Mouse (Mus musculus): Measurements from ENCODE around the gene Paxip1. TPM values are rescaled to one million over a fixed set of nuclear protein-coding genes. Genes with fewer than 3 reads are reported as not detected.

Gene Paxip1
- polyA plus RNA-seq (2016; fragmentation: Nextera tagmentation; extraction: Ambion mirVana): 39.1 and 42.2 TPM in 2 replicates

- ATAC-seq (ENCODE audit: low FRiP score): peak; percentile 98
- no peaks in the 10 kb centered on the region for H3K9me3 ChIP-seq (replicated peaks)
- WGBS: under 1% methylated on average over 72 of the region's 73 CpGs
Observed at GRCm38 (mm10) chr5:27791303-27792172, at the start of gene Paxip1. Paxip1 (minus strand) TSS chr5:27791691.

GRCm38 (mm10) chr5:27838061-27838460 lies 46.6 kb upstream of the Paxip1 start:
- no peak overlapping the region for H3K4me2 ChIP-seq (replicated peaks)
- WGBS: 68% methylated on average over 4 of the region's 4 CpGs

More at GRCm38 (mm10) chr5:27791303-27792172, at the start of gene Paxip1:
- peak within 1 kb of the TSS; percentile 71 for H3K4me2 ChIP-seq (replicated peaks)
- no peaks in the 10 kb centered on the region for H3K27me3 ChIP-seq
- H3K9ac ChIP-seq: peak within 1 kb of the TSS; percentile 87
- H3K36me3 ChIP-seq: peaks cover 16% of the 10 kb centered on the region
- peak within 1 kb of the TSS; percentile 77 for H3K4me3 ChIP-seq
- H3K4me1 ChIP-seq: peaks cover 25% of the 10 kb centered on the region
- H3K27ac ChIP-seq: peak within 1 kb of the TSS; percentile 95

GRCm38 (mm10) chr5:27835096-27835495 lies 43.6 kb upstream of the Paxip1 start:
- Histone ChIP-seq H3K9me3 (replicated peaks) (no peaks in the 10 kb centered on the region), H3K4me1 (no peaks in the 10 kb centered on the region), H3K4me2 (replicated peaks) (no peak overlapping the region), H3K36me3 (no peaks in the 10 kb centered on the region), H3K4me3 (no peak overlapping the region), H3K9ac (no peak overlapping the region), H3K27ac (no peak overlapping the region), H3K27me3 (no peaks in the 10 kb centered on the region)
- 92% methylated on average over 2 of the region's 2 CpGs for WGBS
- ATAC-seq (ENCODE audit: low FRiP score): no peak

More at GRCm38 (mm10) chr5:27838061-27838460, 46.6 kb upstream of the Paxip1 start:
- H3K9me3 ChIP-seq (replicated peaks): no peaks in the 10 kb centered on the region
- peaks cover 25% of the 10 kb centered on the region for H3K27me3 ChIP-seq
- peaks cover 8% of the 10 kb centered on the region for H3K4me1 ChIP-seq
- no peak overlapping the region for H3K9ac ChIP-seq
- H3K36me3 ChIP-seq: no peaks in the 10 kb centered on the region
- H3K27ac ChIP-seq: no peak overlapping the region
- no peak overlapping the region for H3K4me3 ChIP-seq
- ATAC-seq (ENCODE audit: low FRiP score): no peak

- no peak overlapping the region for H3K9ac ChIP-seq
- no peaks in the 10 kb centered on the region for H3K27me3 ChIP-seq
- no peaks in the 10 kb centered on the region for H3K4me1 ChIP-seq
- no peak overlapping the region for H3K4me2 ChIP-seq (replicated peaks)
- H3K9me3 ChIP-seq (replicated peaks): no peaks in the 10 kb centered on the region
- H3K27ac ChIP-seq: no peak overlapping the region
- H3K4me3 ChIP-seq: no peak overlapping the region
- no peaks in the 10 kb centered on the region for H3K36me3 ChIP-seq
- ATAC-seq (ENCODE audit: low FRiP score): no peak
- WGBS: 90% methylated on average over 7 of the region's 7 CpGs
Observed at GRCm38 (mm10) chr5:27827971-27828370, 36.5 kb upstream of the Paxip1 start.

GRCm38 (mm10) chr5:27821161-27821560 lies 29.7 kb upstream of the Paxip1 start:
- Histone ChIP-seq H3K27me3 (no peaks in the 10 kb centered on the region), H3K4me3 (no peak overlapping the region), H3K9me3 (replicated peaks) (no peaks in the 10 kb centered on the region), H3K4me2 (replicated peaks) (no peak overlapping the region), H3K4me1 (no peaks in the 10 kb centered on the region), H3K27ac (no peak overlapping the region), H3K36me3 (no peaks in the 10 kb centered on the region), H3K9ac (no peak overlapping the region)
- no peak for ATAC-seq (ENCODE audit: low FRiP score)
- 81% methylated on average over 6 of the region's 6 CpGs for WGBS

- H3K9ac ChIP-seq: no peak overlapping the region
- 76% methylated on average over 3 of the region's 3 CpGs for WGBS
- H3K36me3 ChIP-seq: no peaks in the 10 kb centered on the region
- no peaks in the 10 kb centered on the region for H3K4me1 ChIP-seq
- no peak overlapping the region for H3K4me3 ChIP-seq
- no peak overlapping the region for H3K27ac ChIP-seq
- ATAC-seq (ENCODE audit: low FRiP score): no peak
- H3K4me2 ChIP-seq (replicated peaks): no peak overlapping the region
- no peaks in the 10 kb centered on the region for H3K27me3 ChIP-seq
- H3K9me3 ChIP-seq (replicated peaks): no peaks in the 10 kb centered on the region
Observed at GRCm38 (mm10) chr5:27818840-27819672, 27.6 kb upstream of the Paxip1 start.

- Histone ChIP-seq H3K4me1 (no peaks in the 10 kb centered on the region), H3K4me2 (replicated peaks) (no peak overlapping the region), H3K36me3 (no peaks in the 10 kb centered on the region), H3K27ac (no peak overlapping the region), H3K27me3 (no peaks in the 10 kb centered on the region), H3K9me3 (replicated peaks) (no peaks in the 10 kb centered on the region), H3K9ac (no peak overlapping the region), H3K4me3 (no peak overlapping the region)
- WGBS: 86% methylated on average over 2 of the region's 2 CpGs
- ATAC-seq (ENCODE audit: low FRiP score): no peak
Observed at GRCm38 (mm10) chr5:27814282-27814681, 22.8 kb upstream of the Paxip1 start.

- H3K27me3 ChIP-seq: no peaks in the 10 kb centered on the region
- no peak overlapping the region for H3K4me2 ChIP-seq (replicated peaks)
- no peak overlapping the region for H3K27ac ChIP-seq
- no peaks in the 10 kb centered on the region for H3K36me3 ChIP-seq
- H3K9me3 ChIP-seq (replicated peaks): no peaks in the 10 kb centered on the region
- no peak overlapping the region for H3K9ac ChIP-seq
- peaks cover 25% of the 10 kb centered on the region for H3K4me1 ChIP-seq
- no peak for ATAC-seq (ENCODE audit: low FRiP score)
- WGBS: 19% methylated on average over 1 of the region's 1 CpGs
- no peak overlapping the region for H3K4me3 ChIP-seq
Observed at GRCm38 (mm10) chr5:27793923-27794322, 2.4 kb upstream of the Paxip1 start.

GRCm38 (mm10) chr5:27792531-27793205 lies 1.2 kb upstream of the Paxip1 start:
- H3K27ac ChIP-seq: no peak overlapping the region

GRCm38 (mm10) chr5:27792173-27792470 lies 631 bp upstream of the Paxip1 start:
- peak overlapping the region; percentile 77 for H3K4me3 ChIP-seq
- H3K27ac ChIP-seq: peak overlapping the region; percentile 95
- peaks cover 11% of the 10 kb centered on the region for H3K36me3 ChIP-seq
- no peaks in the 10 kb centered on the region for H3K27me3 ChIP-seq
- 17% methylated on average over 8 of the region's 8 CpGs for WGBS
- H3K4me2 ChIP-seq (replicated peaks): peak overlapping the region; percentile 71
- ATAC-seq (ENCODE audit: low FRiP score): no peak
- no peaks in the 10 kb centered on the region for H3K9me3 ChIP-seq (replicated peaks)
- peak overlapping the region; percentile 87 for H3K9ac ChIP-seq
- peaks cover 25% of the 10 kb centered on the region for H3K4me1 ChIP-seq

More at GRCm38 (mm10) chr5:27792531-27793205, 1.2 kb upstream of the Paxip1 start:
- ATAC-seq (ENCODE audit: low FRiP score): no peak
- peak overlapping the region; percentile 71 for H3K4me2 ChIP-seq (replicated peaks)
- 61% methylated on average over 9 of the region's 9 CpGs for WGBS
- H3K9ac ChIP-seq: no peak overlapping the region
- no peaks in the 10 kb centered on the region for H3K9me3 ChIP-seq (replicated peaks)
- H3K4me3 ChIP-seq: peak overlapping the region; percentile 77; the same call in 1 of the 2 replicates
- no peaks in the 10 kb centered on the region for H3K27me3 ChIP-seq
- peaks cover 25% of the 10 kb centered on the region for H3K4me1 ChIP-seq
- peaks cover 5% of the 10 kb centered on the region for H3K36me3 ChIP-seq

GRCm38 (mm10) chr5:27790910-27791288 lies 592 bp downstream of the Paxip1 start:
- no peaks in the 10 kb centered on the region for H3K27me3 ChIP-seq
- peak overlapping the region; percentile 71 for H3K4me2 ChIP-seq (replicated peaks)
- peaks cover 22% of the 10 kb centered on the region for H3K36me3 ChIP-seq
- peak; percentile 82 for ATAC-seq (ENCODE audit: low FRiP score)
- peak overlapping the region; percentile 77 for H3K4me3 ChIP-seq
- 0% methylated on average over 40 of the region's 47 CpGs for WGBS
- H3K4me1 ChIP-seq: peaks cover 25% of the 10 kb centered on the region
- peak overlapping the region; percentile 87 for H3K9ac ChIP-seq
- H3K9me3 ChIP-seq (replicated peaks): no peaks in the 10 kb centered on the region
- H3K27ac ChIP-seq: peak overlapping the region; percentile 95
